Mouse (Mus musculus) cerebellum, adult 2 months (tissue): Measurements from ENCODE around the gene Speer4d. TPM values are rescaled to one million over a fixed set of nuclear protein-coding genes. Genes with fewer than 3 reads are reported as not detected.

Experiments used
- polyA plus RNA-seq: library from polyadenylated mRNA; depleted of rRNA; stranded (reverse); fragments of >200 nt; gene quantifications from 2 replicates; pipeline ENCODE4 v1.2.3, GENCODE M21; 2012; rRNA removed

The Speer4d gene
- polyA plus RNA-seq, 1 experiment, result 0.13 TPM

Other genes with a start within 250 kb of the Speer4d start
- gene Gm21149, start 142.5 kb upstream of the Speer4d start, polyA plus RNA-seq, result not detected in 2 replicates
- not detected in 2 replicates for gene Gm21190, start 89.8 kb upstream of the Speer4d start, polyA plus RNA-seq
- not detected in 2 replicates for gene Gm21083, start 41.7 kb upstream of the Speer4d start, polyA plus RNA-seq
- not detected in 2 replicates for gene 4930572O03Rik, start 38.0 kb downstream of the Speer4d start, polyA plus RNA-seq
- not detected in 2 replicates for gene Speer4c, start 95.2 kb downstream of the Speer4d start, polyA plus RNA-seq